Comparison of ENCODE assay signal across 12 mouse cellular contexts in the genomic region with DNA sequence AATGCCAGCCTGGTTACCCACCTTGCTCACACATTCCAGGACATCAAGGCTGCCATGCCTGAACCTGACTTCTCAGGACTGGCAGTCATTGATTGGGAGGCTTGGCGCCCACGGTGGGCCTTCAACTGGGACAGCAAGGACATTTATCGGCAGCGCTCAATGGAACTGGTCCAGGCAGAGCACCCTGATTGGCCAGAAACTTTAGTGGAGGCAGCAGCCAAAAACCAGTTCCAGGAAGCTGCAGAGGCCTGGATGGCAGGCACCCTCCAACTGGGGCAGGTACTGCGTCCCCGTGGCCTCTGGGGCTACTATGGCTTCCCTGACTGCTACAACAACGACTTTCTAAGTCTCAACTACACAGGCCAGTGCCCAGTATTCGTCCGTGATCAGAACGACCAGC. TPM values are rescaled to one million over a fixed set of nuclear protein-coding genes. Genes with fewer than 3 reads are reported as not detected.
DNase-seq lines count a peak whose midpoint lies in the region; ATAC-seq and TF ChIP-seq lines count a peak whose summit lies in the region.
"Had no signal": no experiment of that assay in that cellular context is flagged by ENCODE, and none has a peak within 500 bp of the region (broad histone marks: within the 10 kb centered on the region; RNA-seq: fewer than 3 reads in every experiment).

No protein-coding gene starts in this region.

- ATAC-seq in intestine, embryonic 15.5 days: no peak
- ATAC-seq in intestine, embryonic 16.5 days: no peak
- ATAC-seq in liver, embryonic 14.5 days (ENCODE audit: insufficient read depth): no peak
- ATAC-seq: forebrain, embryonic 16.5 days had no signal

- H3K9ac ChIP-seq in intestine, embryonic 15.5 days: 0 out of 2 replicates have a peak overlapping the region, but pooled peaks have one; percentile 8
- H3K9ac ChIP-seq in intestine, embryonic 16.5 days (ENCODE audit: low read depth, low read length): no peak overlapping the region
- H3K9ac ChIP-seq in ES-Bruce4 (ENCODE audit: low read depth, poor library complexity, severe bottlenecking): 0 out of 2 replicates have a peak overlapping the region, but pooled peaks have one; percentile 47
- no peak overlapping the region for H3K9ac ChIP-seq in liver, embryonic 14.5 days (replicated peaks)
- H3K9ac ChIP-seq: hindbrain, embryonic 15.5 days had no signal

- peaks cover 36% of the 10 kb centered on the region for H3K4me1 ChIP-seq in intestine, embryonic 15.5 days (replicated peaks)
- H3K4me1 ChIP-seq in intestine, embryonic 16.5 days (ENCODE audit: control insufficient read depth, insufficient read depth, low read length): peaks cover 34% of the 10 kb centered on the region
- peaks cover 2% of the 10 kb centered on the region for H3K4me1 ChIP-seq in ES-Bruce4 (ENCODE audit: control insufficient read depth, insufficient read depth, low read length)
- H3K4me1 ChIP-seq in liver, embryonic 14.5 days (replicated peaks; ENCODE audit: control insufficient read depth in 2 of 2, insufficient read depth in 2 of 2, low read length in 1 of 2): peaks cover 26 to 42% of the 10 kb centered on the region in 2 experiments

- no peak for TF ChIP-seq CTCF in ES-Bruce4 (IDR thresholded peaks at IDR 0.05; ENCODE audit: low read depth, low read length)
- no peak for TF ChIP-seq CTCF in liver, embryonic 14.5 days (IDR thresholded peaks at IDR 0.05; ENCODE audit: low read depth)

- peak; percentile 39 for DNase-seq in adrenal gland, postnatal 14 days
- DNase-seq in adrenal gland, adult 8-10 months: no peak
- no peak for DNase-seq in liver, embryonic 14.5 days (ENCODE audit: low read depth in 3 of 3, low spot score in 3 of 3)
- DNase-seq in ovary, postnatal 36 days (ENCODE audit: low spot score): no peak
- no peak for DNase-seq in embryo, embryonic 10.5 days (ENCODE audit: low spot score)
- DNase-seq: gastrocnemius, postnatal 25 days; left cerebral cortex, postnatal 4 days had no signal

- H3K27me3 ChIP-seq in intestine, embryonic 15.5 days (replicated peaks): no peaks in the 10 kb centered on the region
- no peaks in the 10 kb centered on the region for H3K27me3 ChIP-seq in intestine, embryonic 16.5 days (replicated peaks; ENCODE audit: control insufficient read depth, insufficient read depth, low read length)
- no peaks in the 10 kb centered on the region for H3K27me3 ChIP-seq in ES-Bruce4 (ENCODE audit: control insufficient read depth, insufficient read depth, low read length, poor library complexity, severe bottlenecking)
- no peaks in the 10 kb centered on the region for H3K27me3 ChIP-seq in liver, embryonic 14.5 days (ENCODE audit: control insufficient read depth, insufficient read depth, low read length)
- H3K27me3 ChIP-seq: hindbrain, embryonic 15.5 days had no signal

- no peak overlapping the region for H3K27ac ChIP-seq in intestine, embryonic 15.5 days
- H3K27ac ChIP-seq in intestine, embryonic 16.5 days (ENCODE audit: low read length): no peak overlapping the region
- no peak overlapping the region for H3K27ac ChIP-seq in ES-Bruce4 (ENCODE audit: insufficient read depth, low read length)
- no peak overlapping the region for H3K27ac ChIP-seq in liver, embryonic 14.5 days

- no peaks in the 10 kb centered on the region for H3K9me3 ChIP-seq in intestine, embryonic 15.5 days
- no peaks in the 10 kb centered on the region for H3K9me3 ChIP-seq in intestine, embryonic 16.5 days (ENCODE audit: control insufficient read depth, low read length)
- no peaks in the 10 kb centered on the region for H3K9me3 ChIP-seq in ES-Bruce4 (replicated peaks; ENCODE audit: control insufficient read depth, insufficient read depth, low read length, poor library complexity, severe bottlenecking)
- no peaks in the 10 kb centered on the region for H3K9me3 ChIP-seq in liver, embryonic 14.5 days (ENCODE audit: control insufficient read depth, low read length)
- H3K9me3 ChIP-seq: hindbrain, embryonic 15.5 days had no signal

- TF ChIP-seq EP300 in ES-Bruce4 (IDR thresholded peaks at IDR 0.05; ENCODE audit: insufficient read depth, low read depth, low read length): no peak
- TF ChIP-seq EP300 in liver, embryonic 14.5 days (IDR thresholded peaks at IDR 0.05; ENCODE audit: low read depth): no peak

- no peak overlapping the region for H3K4me3 ChIP-seq in intestine, embryonic 15.5 days (replicated peaks)
- H3K4me3 ChIP-seq in intestine, embryonic 16.5 days (ENCODE audit: low read length): no peak overlapping the region
- H3K4me3 ChIP-seq in ES-Bruce4 (ENCODE audit: low read depth, low read length): no peak overlapping the region; the same call in 1 of the 2 replicates
- no peak overlapping the region for H3K4me3 ChIP-seq in liver, embryonic 14.5 days (ENCODE audit: insufficient read depth in 1 of 2, low read depth in 2 of 2, low read length in 2 of 2)

- peaks cover 8% of the 10 kb centered on the region for H3K36me3 ChIP-seq in intestine, embryonic 15.5 days
- H3K36me3 ChIP-seq in intestine, embryonic 16.5 days (ENCODE audit: control insufficient read depth, insufficient read depth, low read length): no peaks in the 10 kb centered on the region; the same call in 1 of the 2 replicates
- H3K36me3 ChIP-seq in ES-Bruce4 (ENCODE audit: control insufficient read depth, insufficient read depth, low read length, poor library complexity, severe bottlenecking): no peaks in the 10 kb centered on the region
- peaks cover 3% of the 10 kb centered on the region; the same call in 1 of the 2 replicates for H3K36me3 ChIP-seq in liver, embryonic 14.5 days (replicated peaks; ENCODE audit: control insufficient read depth, insufficient read depth, low read depth)

- no peak for TF ChIP-seq POLR2A in ES-Bruce4 (IDR thresholded peaks at IDR 0.05; ENCODE audit: insufficient read depth, low read length)

- no peak overlapping the region for H3K4me2 ChIP-seq in intestine, embryonic 15.5 days (replicated peaks)
- H3K4me2 ChIP-seq in intestine, embryonic 16.5 days (ENCODE audit: low read depth, low read length): no peak overlapping the region
- peak overlapping the region; percentile 77; the same call in 1 of the 2 replicates for H3K4me2 ChIP-seq in liver, embryonic 14.5 days (ENCODE audit: low read depth)

- WGBS in intestine, embryonic 15.5 days: 90% methylated on average over 10 of the region's 10 CpGs
- 90% methylated on average over 10 of the region's 10 CpGs for WGBS in intestine, embryonic 16.5 days
- 89% methylated on average over 10 of the region's 10 CpGs for WGBS in liver, embryonic 14.5 days (ENCODE audit: insufficient replicate concordance)

RNA-seq across cellular contexts. Expression of a gene that starts 0.8 kb away (rescaled TPM):
- total RNA-seq in adrenal gland, postnatal 14 days (2021): 19.6 and 21.0 TPM in 2 replicates
- 10 to 100 TPM; 15.3 to 20.1 (median 17.0) TPM for total RNA-seq in adrenal gland, adult 8-10 months (2022)
- 15.1 and 19.1 TPM in 2 replicates for polyA plus RNA-seq in intestine, embryonic 15.5 days (2015; fragmentation: Nextera tagmentation; extraction: Ambion mirVana)
- 19.2 and 20.2 TPM in 2 replicates for polyA plus RNA-seq in intestine, embryonic 16.5 days (2015; fragmentation: Nextera tagmentation; extraction: Ambion mirVana)
- polyA plus RNA-seq in ES-Bruce4 (2011; ENCODE audit: insufficient read depth, insufficient read length, low read depth, missing spikeins): 18.6 and 21.1 TPM in 2 replicates
- polyA plus RNA-seq in liver, embryonic 14.5 days (2012; rRNA removed): 11.4 and 16.9 TPM in 2 replicates
- 8.9 and 11.8 TPM in 2 replicates for polyA plus RNA-seq in liver, embryonic 14.5 days (2014; fragmentation: Nextera tagmentation; extraction: Ambion mirVana)

RNA-seq across cellular contexts. Expression of a gene that starts 1.1 kb away (rescaled TPM):
- total RNA-seq in adrenal gland, postnatal 14 days (2021): 9.9 and 17.6 TPM in 2 replicates
- 10 to 100 TPM in 1 of 4 experiments, 1 to 10 TPM in 3; 7.7 to 14.2 (median 9.3) TPM for total RNA-seq in adrenal gland, adult 8-10 months (2022)
- 5.9 and 7.4 TPM in 2 replicates for polyA plus RNA-seq in intestine, embryonic 15.5 days (2015; fragmentation: Nextera tagmentation; extraction: Ambion mirVana)
- 5.8 and 5.9 TPM in 2 replicates for polyA plus RNA-seq in intestine, embryonic 16.5 days (2015; fragmentation: Nextera tagmentation; extraction: Ambion mirVana)
- polyA plus RNA-seq in ES-Bruce4 (2011; ENCODE audit: insufficient read depth, insufficient read length, low read depth, missing spikeins): 25.8 and 29.7 TPM in 2 replicates
- polyA plus RNA-seq in liver, embryonic 14.5 days (2012; rRNA removed): 1.2 and 1.3 TPM in 2 replicates
- polyA plus RNA-seq in liver, embryonic 14.5 days (2014; fragmentation: Nextera tagmentation; extraction: Ambion mirVana): 1.2 and 1.4 TPM in 2 replicates

RNA-seq across cellular contexts. Expression of a gene that starts 2.7 kb away (rescaled TPM):
- total RNA-seq in adrenal gland, postnatal 14 days (2021): 1.4 and 1.6 TPM in 2 replicates
- 1 to 10 TPM; 1.5 to 2.3 (median 2.0) TPM for total RNA-seq in adrenal gland, adult 8-10 months (2022)
- polyA plus RNA-seq in intestine, embryonic 15.5 days (2015; fragmentation: Nextera tagmentation; extraction: Ambion mirVana): 0.74 and 0.97 TPM in 2 replicates
- polyA plus RNA-seq in intestine, embryonic 16.5 days (2015; fragmentation: Nextera tagmentation; extraction: Ambion mirVana): 0.66 and 0.68 TPM in 2 replicates
- polyA plus RNA-seq in ES-Bruce4 (2011; ENCODE audit: insufficient read depth, insufficient read length, low read depth, missing spikeins): 1.0 and 2.1 TPM in 2 replicates
- polyA plus RNA-seq in liver, embryonic 14.5 days (2012; rRNA removed): 0.45 and 0.80 TPM in 2 replicates
- polyA plus RNA-seq in liver, embryonic 14.5 days (2014; fragmentation: Nextera tagmentation; extraction: Ambion mirVana): 0.69 and 0.87 TPM in 2 replicates

RNA-seq across cellular contexts. Expression of a gene that starts 9.6 kb away (rescaled TPM):
- total RNA-seq in adrenal gland, postnatal 14 days (2021): 42.1 and 43.1 TPM in 2 replicates
- 10 to 100 TPM; 36.7 to 49.1 (median 39.8) TPM for total RNA-seq in adrenal gland, adult 8-10 months (2022)
- 66.4 and 81.9 TPM in 2 replicates for polyA plus RNA-seq in intestine, embryonic 15.5 days (2015; fragmentation: Nextera tagmentation; extraction: Ambion mirVana)
- polyA plus RNA-seq in intestine, embryonic 16.5 days (2015; fragmentation: Nextera tagmentation; extraction: Ambion mirVana): 79.0 and 89.6 TPM in 2 replicates
- 43.8 and 45.3 TPM in 2 replicates for polyA plus RNA-seq in ES-Bruce4 (2011; ENCODE audit: insufficient read depth, insufficient read length, low read depth, missing spikeins)
- 113 and 135 TPM in 2 replicates for polyA plus RNA-seq in liver, embryonic 14.5 days (2012; rRNA removed)
- 149 and 173 TPM in 2 replicates for polyA plus RNA-seq in liver, embryonic 14.5 days (2014; fragmentation: Nextera tagmentation; extraction: Ambion mirVana)

RNA-seq across cellular contexts. Expression of a gene that starts 10.1 kb away (rescaled TPM):
- total RNA-seq in adrenal gland, postnatal 14 days (2021): 35.0 and 38.9 TPM in 2 replicates
- 10 to 100 TPM; 27.3 to 47.0 (median 36.3) TPM for total RNA-seq in adrenal gland, adult 8-10 months (2022)
- 81.0 and 87.9 TPM in 2 replicates for polyA plus RNA-seq in intestine, embryonic 15.5 days (2015; fragmentation: Nextera tagmentation; extraction: Ambion mirVana)
- polyA plus RNA-seq in intestine, embryonic 16.5 days (2015; fragmentation: Nextera tagmentation; extraction: Ambion mirVana): 88.2 and 91.2 TPM in 2 replicates
- polyA plus RNA-seq in ES-Bruce4 (2011; ENCODE audit: insufficient read depth, insufficient read length, low read depth, missing spikeins): 38.4 and 38.7 TPM in 2 replicates
- polyA plus RNA-seq in liver, embryonic 14.5 days (2012; rRNA removed): 19.9 and 26.2 TPM in 2 replicates
- 47.0 and 51.3 TPM in 2 replicates for polyA plus RNA-seq in liver, embryonic 14.5 days (2014; fragmentation: Nextera tagmentation; extraction: Ambion mirVana)

Comparison
In these comparisons a context has a peak if more than half of its experiments do, and no peak if none do; other contexts are left out.
1. H3K9ac ChIP-seq: peak in intestine, embryonic 15.5 days (single experiment) and ES-Bruce4 (single experiment); none in intestine, embryonic 16.5 days (single experiment) and liver, embryonic 14.5 days (single experiment).